Mouse (Mus musculus) NIH3T3 (cell line): ENCODE measurements around the gene Serpine2.

Source experiments
- DNase-seq: peaks from one replicate; pipeline ENCODE4 v3.0.0-alpha.2; 2012; ENCODE audit warnings: low read depth

Gene Serpine2

DNA sequence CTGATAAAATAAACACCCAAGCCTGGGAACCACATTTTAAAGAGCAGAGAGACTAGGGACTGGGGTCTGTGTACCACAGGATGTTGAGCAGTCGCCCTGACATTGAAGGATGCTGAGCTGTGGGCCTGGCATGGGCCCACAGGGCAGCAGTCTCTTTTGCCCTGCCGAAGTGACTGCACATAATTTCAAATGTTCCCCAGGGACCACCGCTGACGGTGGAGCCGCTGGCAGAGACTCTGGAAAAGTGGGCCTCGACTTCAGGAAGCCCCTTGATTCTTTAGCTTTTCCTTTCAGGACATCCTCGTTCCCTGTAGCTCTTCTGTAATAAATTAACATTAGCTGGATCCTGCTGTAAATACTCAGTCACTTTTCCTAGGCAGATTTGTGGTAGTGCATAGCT is 103.8 kb downstream of the Serpine2 start:
- no peak for DNase-seq

DNA sequence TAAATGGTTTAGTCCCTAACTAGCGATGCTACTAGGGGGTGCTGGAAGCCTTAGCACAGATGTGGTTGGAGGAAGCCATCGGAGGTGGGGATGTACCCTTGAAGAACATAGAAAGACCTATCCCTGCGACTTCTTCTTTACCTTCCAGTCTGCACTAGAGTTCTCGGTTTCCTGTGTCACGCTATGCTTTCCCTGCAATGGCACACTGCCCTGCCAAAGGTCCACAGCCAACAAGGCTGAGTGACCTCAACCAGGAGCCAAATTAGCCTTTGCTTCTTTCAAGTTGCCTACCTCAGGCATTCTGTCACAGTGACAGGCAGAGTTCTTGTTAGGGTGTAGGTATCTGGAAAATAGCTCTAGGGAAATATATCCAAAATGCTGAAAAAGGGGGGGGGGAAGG is 104.6 kb downstream of the Serpine2 start:
- DNase-seq: no peak

DNA sequence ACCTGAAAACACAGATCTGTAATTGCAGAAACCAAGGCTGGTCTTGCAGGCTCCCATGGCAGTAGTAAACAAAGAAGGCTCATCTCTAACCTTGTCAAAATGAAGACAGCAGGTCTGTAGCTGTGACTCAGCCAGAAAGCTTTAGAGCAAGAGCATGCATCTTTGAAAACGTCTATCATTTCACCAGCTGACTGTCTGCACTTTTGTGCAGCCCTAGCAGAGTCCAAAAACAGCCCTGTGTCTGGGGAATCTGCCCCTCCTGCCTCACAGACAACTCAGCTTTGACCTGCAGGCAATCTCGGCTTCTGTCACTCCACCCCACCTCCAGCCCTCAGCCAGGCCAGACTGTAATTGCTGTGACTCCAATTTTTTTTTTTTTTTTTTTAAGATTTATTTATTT is 105.6 kb downstream of the Serpine2 start:
- DNase-seq: peak; percentile 54

DNA sequence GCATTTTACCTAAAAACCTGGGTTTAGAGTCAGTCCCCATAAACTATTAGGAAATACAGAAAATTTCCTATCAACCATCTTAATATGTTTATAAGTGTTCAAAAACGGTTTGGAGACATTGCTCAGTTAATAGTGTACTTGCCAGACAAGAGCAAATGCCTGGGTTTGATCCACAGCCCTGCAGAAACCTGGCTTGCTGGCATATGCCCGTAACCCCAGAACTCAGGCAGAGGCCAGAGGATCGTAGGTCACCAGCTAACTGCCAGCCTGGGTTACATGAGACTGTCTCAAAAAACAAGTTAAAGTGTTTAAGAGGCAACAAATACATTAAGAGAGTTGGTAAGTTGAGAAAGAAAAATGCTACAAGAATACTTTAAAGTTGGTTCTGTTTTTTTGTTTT is 106.0 kb downstream of the Serpine2 start:
- DNase-seq: no peak

DNA sequence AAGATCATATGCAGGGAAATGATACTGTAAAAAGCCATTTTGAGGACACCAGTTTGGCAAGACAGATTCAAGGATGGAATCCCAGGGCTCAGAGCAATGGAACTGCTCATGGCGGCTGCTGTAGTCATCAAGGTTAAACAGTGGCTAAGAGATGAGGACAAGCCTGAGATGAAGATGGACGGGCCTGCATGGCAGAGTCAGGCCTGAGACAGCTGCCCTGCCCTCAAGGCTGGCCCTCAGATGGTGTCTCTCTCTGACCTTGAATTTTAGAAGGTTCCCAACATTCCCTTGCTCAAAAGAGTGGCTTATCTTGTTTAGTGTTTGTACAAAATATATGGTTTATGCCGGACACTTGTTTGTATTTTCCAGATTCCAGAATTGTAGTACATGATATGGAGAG is 107.5 kb downstream of the Serpine2 start:
- DNase-seq: no peak

DNA sequence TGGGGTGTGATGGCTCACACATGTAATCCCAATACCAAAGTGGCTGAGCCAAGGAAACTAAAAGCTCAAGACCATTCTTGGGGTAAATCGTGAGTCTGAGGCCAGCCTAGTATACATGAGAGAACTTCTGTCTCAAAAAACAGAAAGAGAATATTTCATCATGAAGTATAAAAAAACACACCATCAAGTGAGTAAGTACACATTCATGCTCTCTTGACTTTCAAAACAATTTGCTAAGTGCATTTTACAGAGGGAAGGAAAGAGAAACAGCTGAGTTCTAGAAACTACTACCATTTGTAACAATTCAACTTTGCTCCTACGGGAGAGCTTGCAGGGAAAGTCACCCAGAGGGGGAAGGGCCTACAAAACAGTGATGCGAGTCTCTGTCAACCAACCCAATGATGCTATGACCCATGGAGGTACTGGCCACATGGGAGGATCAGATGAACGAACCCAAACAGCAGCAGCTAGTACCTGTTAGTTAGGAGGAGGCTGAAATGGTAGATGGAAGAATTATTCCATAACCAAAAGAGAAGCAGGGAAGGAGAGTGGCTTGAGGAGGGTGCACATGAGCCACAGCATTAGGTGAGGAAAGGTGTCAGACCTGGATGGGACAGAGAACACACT is 108.2 kb downstream of the Serpine2 start:
- DNase-seq: peak; percentile 13

DNA sequence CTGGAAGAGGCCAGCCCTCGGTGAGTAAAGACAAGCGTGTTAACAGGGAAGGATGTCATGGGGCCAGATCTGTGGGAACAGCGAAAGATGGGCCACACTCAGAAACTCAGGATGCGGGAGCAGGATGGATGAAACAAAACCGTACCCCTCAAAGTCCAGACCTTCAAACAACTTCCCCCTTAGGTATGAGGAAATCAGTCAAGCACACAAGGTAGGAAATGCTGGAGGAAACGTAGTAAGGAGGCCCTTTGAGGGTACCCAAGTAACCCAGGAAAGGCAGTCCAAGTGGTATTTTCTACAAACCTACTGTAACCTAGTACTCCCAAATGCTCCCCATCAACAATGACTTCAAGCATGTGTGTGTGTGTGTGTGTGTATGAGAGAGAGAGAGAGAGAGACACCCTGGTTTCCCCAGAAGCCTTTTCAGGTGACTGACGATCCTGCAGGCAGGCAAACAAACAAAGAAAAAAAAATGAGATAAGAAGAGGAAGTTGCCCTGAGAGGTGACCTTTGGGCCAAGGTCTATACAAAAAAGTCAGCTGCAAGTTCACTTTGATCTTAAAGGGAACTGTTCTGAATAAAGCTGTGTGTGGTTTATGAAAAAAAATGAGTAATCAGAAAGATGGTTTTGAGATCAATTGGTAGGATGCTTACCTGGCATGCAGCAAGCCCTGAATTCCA is 108.8 kb downstream of the Serpine2 start:
- no peak for DNase-seq

DNA sequence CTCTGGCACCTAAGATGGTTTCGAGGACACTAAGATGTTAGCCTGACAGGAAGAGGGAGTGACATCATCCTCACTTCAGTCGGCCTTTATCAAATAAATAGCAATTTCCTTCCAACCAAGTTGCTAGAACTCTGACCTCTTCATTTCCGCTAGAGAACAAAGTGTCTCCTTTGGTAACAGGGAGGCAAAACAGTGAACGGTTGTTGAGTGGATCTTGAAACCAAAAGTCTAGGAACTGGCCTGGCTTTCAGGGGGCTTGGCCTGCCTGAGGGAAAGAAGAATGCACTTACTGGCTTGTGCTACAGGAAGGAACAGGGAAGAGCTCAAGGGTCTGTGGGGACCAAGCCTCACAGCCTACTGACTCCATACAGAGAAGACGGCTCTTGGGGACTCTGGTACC is 109.8 kb downstream of the Serpine2 start:
- no peak for DNase-seq

DNA sequence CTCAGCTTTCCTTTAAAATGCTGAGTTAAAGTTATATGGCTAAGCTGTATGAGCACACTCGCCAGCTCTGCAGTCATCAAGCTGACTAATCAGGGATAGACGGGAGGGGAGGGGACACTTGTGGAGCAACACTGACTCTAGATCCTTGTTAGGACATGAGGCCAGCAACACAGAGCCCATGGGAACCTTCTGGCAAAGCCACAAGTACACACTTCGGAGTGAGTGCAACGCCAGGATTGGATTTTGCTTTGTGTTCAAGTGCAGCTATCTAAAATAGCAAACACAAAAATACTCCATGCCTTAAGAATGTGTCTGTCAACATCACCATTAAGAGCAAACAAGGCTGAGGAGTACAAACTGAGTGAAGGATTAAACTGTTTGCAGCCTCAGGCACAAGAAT is 114.9 kb downstream of the Serpine2 start:
- DNase-seq: peak; percentile 92
